Mouse (Mus musculus): Measurements from ENCODE around the gene Fam111a. TPM values are rescaled to one million over a fixed set of nuclear protein-coding genes. Genes with fewer than 3 reads are reported as not detected.

The Fam111a gene
- total and polyA plus RNA-seq, 3 experiments = 47.6 to 103 (median 92.6) TPM

DNA sequence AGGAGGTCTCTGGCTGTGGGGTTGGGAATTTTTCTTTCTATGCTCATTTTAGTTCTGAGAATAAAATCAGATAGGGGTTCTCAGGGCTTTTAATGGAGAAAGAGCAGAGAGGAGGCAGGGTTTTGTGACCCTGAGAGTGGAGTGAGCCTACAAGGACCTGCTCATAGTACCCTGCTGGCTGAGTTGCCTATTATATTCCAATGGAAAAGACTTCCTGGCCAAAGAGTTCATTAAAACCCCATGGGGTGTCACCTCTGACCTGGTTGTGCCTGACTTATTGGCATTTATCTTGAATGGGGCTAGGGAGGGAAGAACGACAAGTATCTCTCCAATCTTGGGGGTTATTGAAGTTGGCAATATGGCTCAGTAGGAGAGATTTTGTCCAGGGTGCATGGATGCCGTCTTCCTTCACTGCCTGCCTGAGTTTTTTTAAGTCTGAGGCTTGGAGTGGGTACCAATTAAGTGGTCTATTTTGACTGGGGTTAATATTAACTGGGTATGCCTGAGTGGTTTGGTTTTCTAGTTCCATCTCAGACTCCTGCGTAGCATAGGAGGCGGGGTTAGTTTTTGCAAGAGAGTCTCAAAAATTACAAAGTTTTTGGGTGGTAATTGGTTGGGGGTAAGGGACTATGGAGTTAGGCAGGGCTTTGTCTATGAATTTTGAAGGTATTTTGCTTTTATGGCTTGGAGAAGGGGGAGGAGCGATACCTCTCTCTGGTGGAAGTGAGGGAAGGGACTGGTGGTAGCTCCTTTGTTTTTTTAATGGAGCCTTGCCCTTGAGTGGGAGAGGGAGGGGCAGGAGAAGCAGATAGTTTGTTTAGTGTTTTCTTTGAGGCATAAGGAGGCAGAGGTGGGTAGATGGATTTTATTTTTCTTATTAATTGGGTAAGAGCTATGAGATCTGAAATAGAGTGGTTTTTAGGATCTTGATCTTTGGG lies 4.7 kb downstream of the Fam111a start:
- in situ Hi-C loops (cut with MboI; ENCODE audit: low pct_ligation_motif_present, low pct_unique_long_range_greater_than_20kb, low sequenced_read_pairs) (no loop called here), dilution Hi-C loops (cut with MboI; ENCODE audit: extremely low pct_ligation_motif_present, extremely low pct_unique_long_range_greater_than_20kb, low sequenced_read_pairs) (no loop called here)
- Histone ChIP-seq H3K27ac (ENCODE audit: insufficient read depth, low read depth) (no peak overlapping the region), H3K27me3 (replicated peaks) (no peaks in the 10 kb centered on the region), H3K9ac (ENCODE audit: insufficient read depth, low read depth) (no peak overlapping the region), H3K4me2 (ENCODE audit: insufficient read depth, low read depth, poor library complexity, severe bottlenecking) (no peak overlapping the region), H3K36me3 (replicated peaks in 1 of 2; ENCODE audit: control insufficient read depth in 1 of 2, insufficient read depth in 1 of 2, low read length in 1 of 2) (no peaks in the 10 kb centered on the region), H3K4me3 (replicated peaks in 1 of 3; ENCODE audit: low read depth in 2 of 3, low read length in 2 of 3, poor library complexity in 1 of 3) (no peak overlapping the region), H3K79me2 (replicated peaks; ENCODE audit: control insufficient read depth, extremely low read depth, insufficient read depth, poor library complexity, severe bottlenecking) (no peaks in the 10 kb centered on the region), H3K9me3 (replicated peaks; ENCODE audit: low read length) (no peaks in the 10 kb centered on the region), H3K4me1 (ENCODE audit: control insufficient read depth in 1 of 2, insufficient read depth in 2 of 2) (0 out of 4 replicates have a peak, but pooled peaks cover 0 to 5% of the 10 kb centered on the region in 2 experiments)
- TF ChIP-seq MEF2A (IDR thresholded peaks at IDR 0.05; ENCODE audit: borderline replicate concordance, low read depth, low read length) (no peak), EP300 (IDR thresholded peaks at IDR 0.05; ENCODE audit: low read length) (no peak), RAD21 (IDR thresholded peaks at IDR 0.05; ENCODE audit: low read depth, low read length) (no peak), TBP (conservative IDR thresholded peaks at IDR 0.05; ENCODE audit: low read depth, low read length) (no peak), UBTF (IDR thresholded peaks at IDR 0.05; ENCODE audit: low read depth, low read length) (no peak), NRF1 (IDR thresholded peaks at IDR 0.05; ENCODE audit: low read depth, low read length) (no peak), E2F4 (IDR thresholded peaks at IDR 0.05; ENCODE audit: insufficient replicate concordance, low read depth, low read length) (no peak), SMC3 (IDR thresholded peaks at IDR 0.05; ENCODE audit: low read depth, low read length) (no peak), SIN3A (IDR thresholded peaks at IDR 0.05; ENCODE audit: low read length) (no peak), BHLHE40 (IDR thresholded peaks at IDR 0.05; ENCODE audit: low read depth, low read length) (no peak), ZNF384 (IDR thresholded peaks at IDR 0.05; ENCODE audit: low read depth, low read length) (no peak), ZKSCAN1 (IDR thresholded peaks at IDR 0.05; ENCODE audit: borderline replicate concordance, low read depth, low read length) (no peak), MAFK (IDR thresholded peaks at IDR 0.05; ENCODE audit: insufficient replicate concordance, low read length) (no peak), MAZ (IDR thresholded peaks at IDR 0.05; ENCODE audit: low read depth, low read length) (no peak)
- DNase-seq (ENCODE audit: extremely low read depth) = no peak

DNA sequence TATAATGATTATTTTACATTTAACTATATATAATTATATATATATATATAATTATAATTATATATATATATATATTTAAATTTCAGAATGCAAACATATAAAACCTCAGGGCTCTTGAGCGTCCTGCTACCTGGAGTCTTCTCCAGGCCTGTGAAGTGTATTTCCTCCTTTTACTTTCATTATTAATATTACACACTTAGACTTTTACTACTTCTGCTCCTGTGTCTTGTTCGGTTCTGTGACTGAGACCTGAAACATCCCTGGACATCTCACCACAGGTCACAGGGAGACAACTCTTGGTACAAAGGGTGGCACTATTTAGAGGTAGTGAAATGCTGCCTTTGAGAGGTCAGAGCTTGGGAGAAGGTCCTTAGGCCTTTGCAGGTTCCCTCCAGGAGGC lies 10.8 kb downstream of the Fam111a start:
- dilution Hi-C loops (cut with MboI; ENCODE audit: extremely low pct_ligation_motif_present, extremely low pct_unique_long_range_greater_than_20kb, low sequenced_read_pairs) = no loop called here
- TF ChIP-seq CTCF (conservative IDR thresholded peaks at IDR 0.05 in 1 of 2, IDR thresholded peaks at IDR 0.05 in 1 of 2; ENCODE audit: low read depth in 2 of 2, low read length in 2 of 2) (no peak), SIN3A (IDR thresholded peaks at IDR 0.05; ENCODE audit: low read length) (no peak), HCFC1 (IDR thresholded peaks at IDR 0.05; ENCODE audit: low read depth, low read length) (no peak), SMC3 (IDR thresholded peaks at IDR 0.05; ENCODE audit: low read depth, low read length) (no peak), MEF2A (IDR thresholded peaks at IDR 0.05; ENCODE audit: borderline replicate concordance, low read depth, low read length) (no peak), RAD21 (IDR thresholded peaks at IDR 0.05; ENCODE audit: low read depth, low read length) (no peak), BHLHE40 (IDR thresholded peaks at IDR 0.05; ENCODE audit: low read depth, low read length) (no peak), USF2 (conservative IDR thresholded peaks at IDR 0.05; ENCODE audit: low read depth, low read length) (no peak), ZKSCAN1 (IDR thresholded peaks at IDR 0.05; ENCODE audit: borderline replicate concordance, low read depth, low read length) (no peak), MAX (IDR thresholded peaks at IDR 0.05; ENCODE audit: low read length) (no peak), MYC (IDR thresholded peaks at IDR 0.05; ENCODE audit: low read depth, low read length) (no peak), RCOR1 (conservative IDR thresholded peaks at IDR 0.05; ENCODE audit: low read depth, low read length) (no peak), NELFE (IDR thresholded peaks at IDR 0.05; ENCODE audit: low read depth, low read length) (no peak), POLR2A (IDR thresholded peaks at IDR 0.05; ENCODE audit: low read depth, low read length) (no peak), CHD2 (IDR thresholded peaks at IDR 0.05; ENCODE audit: low read length) (no peak), MXI1 (IDR thresholded peaks at IDR 0.05; ENCODE audit: low read depth, low read length) (no peak), CHD1 (IDR thresholded peaks at IDR 0.05; ENCODE audit: low read depth, low read length) (no peak), JUND (conservative IDR thresholded peaks at IDR 0.05; ENCODE audit: low read depth, low read length) (peak; percentile 81), IRF4 (IDR thresholded peaks at IDR 0.05; ENCODE audit: low read depth, low read length) (peak; percentile 88), ELF1 (IDR thresholded peaks at IDR 0.05; ENCODE audit: low read depth, low read length) (no peak), EP300 (IDR thresholded peaks at IDR 0.05; ENCODE audit: low read length) (peak; percentile 84), ZMIZ1 (IDR thresholded peaks at IDR 0.05; ENCODE audit: low read depth, low read length) (no peak), PAX5 (IDR thresholded peaks at IDR 0.05; ENCODE audit: low read length) (no peak), JUN (IDR thresholded peaks at IDR 0.05; ENCODE audit: insufficient read depth, low read depth, low read length) (peak; percentile 59)

More for the DNA sequence above, 10.8 kb downstream of the Fam111a start:
- Histone ChIP-seq H3K9ac (ENCODE audit: insufficient read depth, low read depth) (no peak overlapping the region), H3K4me2 (ENCODE audit: insufficient read depth, low read depth, poor library complexity, severe bottlenecking) (no peak overlapping the region), H3K4me3 (replicated peaks in 1 of 3; ENCODE audit: low read depth in 2 of 3, low read length in 2 of 3, poor library complexity in 1 of 3) (no peak overlapping the region), H3K27me3 (replicated peaks) (no peaks in the 10 kb centered on the region), H3K9me3 (replicated peaks; ENCODE audit: low read length) (no peaks in the 10 kb centered on the region), H3K4me1 (ENCODE audit: control insufficient read depth in 1 of 2, insufficient read depth in 2 of 2) (peaks cover 2 to 39% of the 10 kb centered on the region in 2 experiments; a peak in 3 of 4 replicates), H3K27ac (ENCODE audit: insufficient read depth, low read depth) (no peak overlapping the region), H3K79me2 (replicated peaks; ENCODE audit: control insufficient read depth, extremely low read depth, insufficient read depth, poor library complexity, severe bottlenecking) (no peaks in the 10 kb centered on the region), H3K36me3 (replicated peaks in 1 of 2; ENCODE audit: control insufficient read depth in 1 of 2, insufficient read depth in 1 of 2, low read length in 1 of 2) (no peaks in the 10 kb centered on the region)
- in situ Hi-C loops (cut with MboI; ENCODE audit: low pct_ligation_motif_present, low pct_unique_long_range_greater_than_20kb, low sequenced_read_pairs) = no loop called here
- DNase-seq (ENCODE audit: extremely low read depth) = peak; percentile 40
